Mouse (Mus musculus) CH12.LX (cell line): ENCODE results near the gene Fuom. TPM values are rescaled to one million over a fixed set of nuclear protein-coding genes. Genes with fewer than 3 reads are reported as not detected.

Experiments used
- DNase-seq: peaks from one replicate; pipeline ENCODE4 v3.0.0-alpha.2; 2013; ENCODE audit errors: extremely low read depth
- H3K27ac ChIP-seq: 2 replicates; pipeline ENCODE4 v1.5.1; 2012; ENCODE audit warnings: low read depth, mild to moderate bottlenecking, control low read depth, moderate library complexity; ENCODE audit not compliant: insufficient read depth
- H3K27me3 ChIP-seq: replicated peaks from 2 replicates; pipeline ENCODE3; 2012; ENCODE audit warnings: inconsistent platforms
- H3K36me3 ChIP-seq, 2 experiments: replicated peaks in 1 of 2; 2 replicates each; pipeline versions ENCODE3 to v1.6.1; 2012; ENCODE audit warnings: inconsistent platforms in 1 of 2, low read length in 1 of 2, mild to moderate bottlenecking in 1 of 2, mixed read lengths in 1 of 2, moderate library complexity in 1 of 2; ENCODE audit not compliant: control insufficient read depth in 1 of 2, insufficient read depth in 1 of 2
- H3K4me1 ChIP-seq, 2 experiments: 2 replicates each; pipeline ENCODE4 v1.6.1; 2012; ENCODE audit warnings: inconsistent platforms in 1 of 2, moderate library complexity in 1 of 2; ENCODE audit not compliant: insufficient read depth in 2 of 2, control insufficient read depth in 1 of 2
- H3K4me2 ChIP-seq: 2 replicates; pipeline ENCODE4 v1.6.1; 2012; ENCODE audit warnings: low read depth, mild to moderate bottlenecking, control low read depth; ENCODE audit not compliant: poor library complexity, insufficient read depth, severe bottlenecking
- H3K4me3 ChIP-seq, 3 experiments: fragments of 150-350 bp in 1 of 3; sonication (generic) in 1 of 3; replicated peaks in 1 of 3; 2 replicates each; pipeline versions ENCODE3 to v1.5.1; 2011 to 2012; ENCODE audit warnings: low read depth in 2 of 3, low read length in 2 of 3, mild to moderate bottlenecking in 2 of 3, moderate library complexity in 2 of 3, control low read depth in 1 of 3, improper control_type of control experiment in 1 of 3, inconsistent platforms in 1 of 3, mixed read lengths in 1 of 3; ENCODE audit not compliant: poor library complexity in 1 of 3
- H3K79me2 ChIP-seq: replicated peaks from 2 replicates; pipeline ENCODE4 v1.6.1; 2012; ENCODE audit warnings: mild to moderate bottlenecking, moderate library complexity; ENCODE audit not compliant: control insufficient read depth, poor library complexity, insufficient read depth, severe bottlenecking; ENCODE audit errors: extremely low read depth
- H3K9ac ChIP-seq: 2 replicates; pipeline ENCODE4 v1.6.1; 2012; ENCODE audit warnings: low read depth, mild to moderate bottlenecking, control low read depth, moderate library complexity; ENCODE audit not compliant: insufficient read depth
- H3K9me3 ChIP-seq: replicated peaks from 2 replicates; pipeline ENCODE3; 2012; ENCODE audit warnings: low read length, inconsistent platforms, mixed read lengths
- BHLHE40 ChIP-seq: IDR thresholded peaks from 2 replicates; pipeline ENCODE4 v1.6.1; 2011; ENCODE audit warnings: mild to moderate bottlenecking, low read depth, low read length, improper control_type of control experiment
- CHD1 ChIP-seq: IDR thresholded peaks from 2 replicates; pipeline ENCODE4 v1.6.1; 2012; ENCODE audit warnings: low read depth, low read length, improper control_type of control experiment, inconsistent platforms
- CHD2 ChIP-seq: IDR thresholded peaks from 2 replicates; pipeline ENCODE4 v1.6.1; 2011; ENCODE audit warnings: low read length, improper control_type of control experiment
- CTCF ChIP-seq, 2 experiments: IDR thresholded peaks in 1 of 2; conservative IDR thresholded peaks in 1 of 2; 2 replicates each; pipeline ENCODE4 v1.5.1; 2011 to 2012; ENCODE audit warnings: low read depth in 2 of 2, low read length in 2 of 2, improper control_type of control experiment in 1 of 2, inconsistent platforms in 1 of 2, mild to moderate bottlenecking in 1 of 2, moderate library complexity in 1 of 2
- E2F4 ChIP-seq: IDR thresholded peaks from 2 replicates; pipeline ENCODE4 v1.6.1; 2011; ENCODE audit warnings: low read depth, low read length, improper control_type of control experiment; ENCODE audit not compliant: insufficient replicate concordance
- ELF1 ChIP-seq: IDR thresholded peaks from 2 replicates; pipeline ENCODE4 v1.6.1; 2014; ENCODE audit warnings: low read depth, mild to moderate bottlenecking, inconsistent platforms, low read length, improper control_type of control experiment
- EP300 ChIP-seq: IDR thresholded peaks from 2 replicates; pipeline ENCODE4 v1.6.1; 2011; ENCODE audit warnings: low read length, improper control_type of control experiment
- ETS1 ChIP-seq: conservative IDR thresholded peaks from 2 replicates; pipeline ENCODE4 v1.6.1; 2012; ENCODE audit warnings: low read depth, mild to moderate bottlenecking, inconsistent platforms, low read length, improper control_type of control experiment, moderate library complexity
- GABPA ChIP-seq: IDR thresholded peaks from 2 replicates; pipeline ENCODE4 v1.6.1; 2012; ENCODE audit warnings: low read depth, low read length, improper control_type of control experiment, inconsistent platforms; ENCODE audit not compliant: insufficient replicate concordance
- HCFC1 ChIP-seq: IDR thresholded peaks from 2 replicates; pipeline ENCODE4 v1.6.1; 2012; ENCODE audit warnings: low read depth, mild to moderate bottlenecking, inconsistent platforms, low read length, improper control_type of control experiment
- IRF4 ChIP-seq: IDR thresholded peaks from 2 replicates; pipeline ENCODE4 v1.6.1; 2014; ENCODE audit warnings: low read depth, mild to moderate bottlenecking, inconsistent platforms, low read length, improper control_type of control experiment
- JUN ChIP-seq: IDR thresholded peaks from 2 replicates; pipeline ENCODE4 v1.6.1; 2011; ENCODE audit warnings: low read depth, mild to moderate bottlenecking, low read length, improper control_type of control experiment, moderate library complexity; ENCODE audit not compliant: insufficient read depth
- JUND ChIP-seq: conservative IDR thresholded peaks from 2 replicates; pipeline ENCODE4 v1.6.1; 2011; ENCODE audit warnings: low read depth, low read length, improper control_type of control experiment
- KAT2A ChIP-seq: IDR thresholded peaks from 2 replicates; pipeline ENCODE4 v1.6.1; 2012; ENCODE audit warnings: low read length, improper control_type of control experiment, inconsistent platforms; ENCODE audit not compliant: insufficient replicate concordance
- MAFK ChIP-seq: IDR thresholded peaks from 2 replicates; pipeline ENCODE4 v1.6.1; 2011; ENCODE audit warnings: low read length, improper control_type of control experiment; ENCODE audit not compliant: insufficient replicate concordance
- MAX ChIP-seq: IDR thresholded peaks from 2 replicates; pipeline ENCODE4 v1.6.1; 2011; ENCODE audit warnings: low read length, improper control_type of control experiment
- MAZ ChIP-seq: IDR thresholded peaks from 2 replicates; pipeline ENCODE4 v1.6.1; 2012; ENCODE audit warnings: low read depth, mild to moderate bottlenecking, inconsistent platforms, low read length, improper control_type of control experiment, moderate library complexity
- MEF2A ChIP-seq: IDR thresholded peaks from 2 replicates; pipeline ENCODE4 v1.6.1; 2014; ENCODE audit warnings: low read depth, mild to moderate bottlenecking, inconsistent platforms, low read length, improper control_type of control experiment, borderline replicate concordance
- MXI1 ChIP-seq: IDR thresholded peaks from 2 replicates; pipeline ENCODE4 v1.6.1; 2011; ENCODE audit warnings: mild to moderate bottlenecking, low read depth, low read length, improper control_type of control experiment
- MYC ChIP-seq: IDR thresholded peaks from 2 replicates; pipeline ENCODE4 v1.6.1; 2011; ENCODE audit warnings: low read depth, mild to moderate bottlenecking, improper control_type of control experiment, low read length
- NELFE ChIP-seq: IDR thresholded peaks from 2 replicates; pipeline ENCODE4 v1.6.1; 2011; ENCODE audit warnings: low read depth, low read length, improper control_type of control experiment
- NRF1 ChIP-seq: IDR thresholded peaks from 2 replicates; pipeline ENCODE4 v1.6.1; 2014; ENCODE audit warnings: low read depth, mild to moderate bottlenecking, inconsistent platforms, low read length, improper control_type of control experiment, moderate library complexity
- PAX5 ChIP-seq: IDR thresholded peaks from 2 replicates; pipeline ENCODE4 v1.6.1; 2012; ENCODE audit warnings: low read length, inconsistent platforms, mixed read lengths
- POLR2A ChIP-seq: IDR thresholded peaks from 2 replicates; pipeline ENCODE4 v1.6.1; 2011; ENCODE audit warnings: low read depth, mild to moderate bottlenecking, improper control_type of control experiment, low read length
- POLR2AphosphoS2 ChIP-seq: IDR thresholded peaks from 2 replicates; pipeline ENCODE4 v1.6.1; 2011; ENCODE audit warnings: low read depth, low read length, improper control_type of control experiment
- RAD21 ChIP-seq: IDR thresholded peaks from 2 replicates; pipeline ENCODE4 v1.6.1; 2011; ENCODE audit warnings: low read depth, mild to moderate bottlenecking, low read length, improper control_type of control experiment, moderate library complexity
- RCOR1 ChIP-seq: conservative IDR thresholded peaks from 2 replicates; pipeline ENCODE4 v1.6.1; 2012; ENCODE audit warnings: low read depth, mild to moderate bottlenecking, inconsistent platforms, low read length, improper control_type of control experiment
- SIN3A ChIP-seq: IDR thresholded peaks from 2 replicates; pipeline ENCODE4 v1.6.1; 2012; ENCODE audit warnings: low read length, improper control_type of control experiment, inconsistent platforms
- SMC3 ChIP-seq: IDR thresholded peaks from 2 replicates; pipeline ENCODE4 v1.6.1; 2011; ENCODE audit warnings: low read depth, low read length, improper control_type of control experiment
- TBP ChIP-seq: conservative IDR thresholded peaks from 2 replicates; pipeline ENCODE4 v1.6.1; 2011; ENCODE audit warnings: low read depth, low read length, improper control_type of control experiment
- TCF12 ChIP-seq: IDR thresholded peaks from 2 replicates; pipeline ENCODE4 v1.6.1; 2014; ENCODE audit warnings: low read depth, mild to moderate bottlenecking, inconsistent platforms, low read length, improper control_type of control experiment
- UBTF ChIP-seq: IDR thresholded peaks from 2 replicates; pipeline ENCODE4 v1.6.1; 2012; ENCODE audit warnings: low read depth, mild to moderate bottlenecking, inconsistent platforms, low read length, improper control_type of control experiment, moderate library complexity
- USF1 ChIP-seq: IDR thresholded peaks from 2 replicates; pipeline ENCODE4 v1.6.1; 2014; ENCODE audit warnings: low read depth, mild to moderate bottlenecking, inconsistent platforms, low read length, improper control_type of control experiment
- USF2 ChIP-seq: conservative IDR thresholded peaks from 2 replicates; pipeline ENCODE4 v1.6.1; 2011; ENCODE audit warnings: low read depth, low read length, improper control_type of control experiment
- ZC3H11A ChIP-seq: IDR thresholded peaks from 2 replicates; pipeline ENCODE4 v1.6.1; 2012; ENCODE audit warnings: low read depth, mild to moderate bottlenecking, inconsistent platforms, low read length, improper control_type of control experiment
- ZKSCAN1 ChIP-seq: IDR thresholded peaks from 2 replicates; pipeline ENCODE4 v1.6.1; 2012; ENCODE audit warnings: low read depth, inconsistent platforms, low read length, improper control_type of control experiment, borderline replicate concordance
- ZMIZ1 ChIP-seq: IDR thresholded peaks from 2 replicates; pipeline ENCODE4 v1.6.1; 2012; ENCODE audit warnings: low read depth, mild to moderate bottlenecking, inconsistent platforms, low read length, improper control_type of control experiment
- ZNF384 ChIP-seq: IDR thresholded peaks from 2 replicates; pipeline ENCODE4 v1.6.1; 2012; ENCODE audit warnings: low read depth, low read length, improper control_type of control experiment, inconsistent platforms
- dilution Hi-C: fragments of 300-500 bp; cut with MboI; formaldehyde crosslinking; loops from 2 replicates; pipeline ENCODE4 v1.14.3; 2020; ENCODE audit warnings: low sequenced_read_pairs; ENCODE audit not compliant: extremely low pct_unique_long_range_greater_than_20kb, extremely low pct_ligation_motif_present
- in situ Hi-C: fragments of 300-500 bp; cut with MboI; formaldehyde crosslinking; loops from 3 replicates; pipeline ENCODE4 v1.14.3; 2019; ENCODE audit warnings: low sequenced_read_pairs, low pct_ligation_motif_present, low pct_unique_long_range_greater_than_20kb, mixed read lengths
- polyA plus RNA-seq: library from polyadenylated mRNA; unstranded; fragments of >175 nt; gene quantifications from 2 replicates; pipeline ENCODE4 v1.2.1, GENCODE M21; 2012; ENCODE audit warnings: low read depth; ENCODE audit not compliant: insufficient read length
- total RNA-seq, 2 experiments: library from RNA; depleted of rRNA; stranded (reverse); fragments of 300-350 nt in 1 of 2; fragments of >200 nt in 1 of 2; gene quantifications; 2 replicates each; pipeline ENCODE4 v1.2.3; 2012 to 2014

Gene Fuom
- total and polyA plus RNA-seq, 3 experiments: 0.86 to 1.8 TPM; not detected in 1

- no peaks in the 10 kb centered on the region for H3K36me3 ChIP-seq
Observed at GRCm38 (mm10) chr7:140063092-140063491, 39.1 kb downstream of the Fuom start.

GRCm38 (mm10) chr7:140062307-140062706 lies 39.9 kb downstream of the Fuom start:
- peaks cover 0 to 10% of the 10 kb centered on the region in 2 experiments; a peak in 3 of 4 replicates for H3K4me1 ChIP-seq
- no peak for TF ChIP-seq EP300
- TF ChIP-seq CTCF (conservative IDR thresholded peaks at IDR 0.05 in 1 of 2, IDR thresholded peaks at IDR 0.05 in 1 of 2; ENCODE audit: low read depth in 2 of 2, low read length in 2 of 2): peak in 1 of 2 experiments; percentile 50; a peak in 2 of 4 replicates
- TF ChIP-seq ZC3H11A: no peak
- peak; percentile 22 for TF ChIP-seq RAD21
- peak; percentile 44 for TF ChIP-seq SMC3
- TF ChIP-seq, all 38 proteins: peak for 3
- in situ Hi-C loops: loop anchor here (10.0 kb wide), 1 partner anchor 158 kb away; no protein-coding TSS in a partner anchor
- Histone ChIP-seq H3K9me3 (peaks cover 2% of the 10 kb centered on the region), H3K27me3 (peaks cover 7% of the 10 kb centered on the region), H3K4me2 (no peak overlapping the region), H3K27ac (no peak overlapping the region), H3K36me3 (no peaks in the 10 kb centered on the region), H3K4me3 (no peak overlapping the region), H3K9ac (no peak overlapping the region), H3K79me2 (no peaks in the 10 kb centered on the region)
- dilution Hi-C loops: no loop called here
- no peak for DNase-seq

More at GRCm38 (mm10) chr7:140063092-140063491, 39.1 kb downstream of the Fuom start:
- H3K9me3 ChIP-seq: peaks cover 2% of the 10 kb centered on the region
- no peak overlapping the region for H3K4me3 ChIP-seq
- no peak overlapping the region for H3K27ac ChIP-seq
- H3K4me2 ChIP-seq: no peak overlapping the region
- no peak overlapping the region for H3K9ac ChIP-seq
- H3K27me3 ChIP-seq: peaks cover 11% of the 10 kb centered on the region
- dilution Hi-C loops: no loop called here
- peaks cover 0 to 10% of the 10 kb centered on the region in 2 experiments; a peak in 2 of 4 replicates for H3K4me1 ChIP-seq
- DNase-seq: peak; percentile 92
- TF ChIP-seq JUN (no peak), KAT2A (no peak), MAX (no peak), GABPA (no peak), CHD1 (no peak), ZMIZ1 (no peak), HCFC1 (no peak), SIN3A (no peak), MAFK (no peak), RAD21 (peak; percentile 79), ZKSCAN1 (no peak), JUND (0 out of 2 replicates have a peak, but pooled peaks have one; percentile 27), CTCF (conservative IDR thresholded peaks at IDR 0.05 in 1 of 2, IDR thresholded peaks at IDR 0.05 in 1 of 2; ENCODE audit: low read depth in 2 of 2, low read length in 2 of 2) (peak; percentile 58 to 85), ETS1 (no peak), EP300 (no peak), MEF2A (no peak), E2F4 (no peak), USF2 (no peak), PAX5 (no peak), POLR2AphosphoS2 (no peak), USF1 (no peak), IRF4 (peak; percentile 37; the same call in 1 of the 2 replicates), ELF1 (no peak), SMC3 (peak; percentile 89), TBP (0 out of 2 replicates have a peak, but pooled peaks have one; percentile 29), UBTF (no peak), NRF1 (no peak), MYC (no peak), CHD2 (no peak), NELFE (no peak), MAZ (no peak), TCF12 (no peak), POLR2A (0 out of 2 replicates have a peak, but pooled peaks have one; percentile 24), BHLHE40 (no peak), ZC3H11A (0 out of 2 replicates have a peak, but pooled peaks have one; percentile 11), RCOR1 (no peak), MXI1 (no peak), ZNF384 (no peak)
- no peaks in the 10 kb centered on the region for H3K79me2 ChIP-seq
- in situ Hi-C loops: loop anchor here (10.0 kb wide), 1 partner anchor 158 kb away; no protein-coding TSS in a partner anchor
